Mouse (Mus musculus) forebrain, embryonic 14.5 days (tissue): ENCODE measurements at regions not wholly inside any gene's neighbourhood (a gene's known extent, or its start where the extent isn't known, plus 50 kb on each side); places are given as distances from the start of the nearest gene placed in this dataset.

Source experiments
- ATAC-seq: fragments of 200-750 bp; cut with Nextera tagmentation; 2 replicates; pipeline ENCODE4 v1.8.0; 2017; ENCODE audit warnings: mild to moderate bottlenecking, moderate library complexity
- DNase-seq: peaks from one replicate; pipeline ENCODE4 v3.0.0-alpha.2; 2015; ENCODE audit warnings: low spot score
- H3K27ac ChIP-seq: fragments of 300-500 bp; sonication (generic); 2 replicates; pipeline ENCODE4 v1.5.1; 2014; ENCODE audit warnings: low read depth, mild to moderate bottlenecking, control low read depth, low read length, moderate library complexity
- H3K27me3 ChIP-seq: fragments of 300-500 bp; sonication (generic); replicated peaks from 2 replicates; pipeline ENCODE4 v1.6.1; 2014; ENCODE audit warnings: low read length, control low read depth, mixed read lengths; ENCODE audit not compliant: control insufficient read depth, insufficient read depth
- H3K36me3 ChIP-seq: fragments of 300-500 bp; sonication (generic); 2 replicates; pipeline ENCODE4 v1.6.1; 2014; ENCODE audit warnings: low read length, control low read depth; ENCODE audit not compliant: control insufficient read depth, insufficient read depth
- H3K4me1 ChIP-seq: fragments of 300-500 bp; sonication (generic); 2 replicates; pipeline ENCODE4 v1.6.1; 2014; ENCODE audit warnings: antibody characterized with exemption, low read length, control low read depth; ENCODE audit not compliant: control insufficient read depth, insufficient read depth
- H3K4me2 ChIP-seq: fragments of 300-500 bp; sonication (generic); 2 replicates; pipeline ENCODE4 v1.6.1; 2014; ENCODE audit warnings: mild to moderate bottlenecking, control low read depth, low read length
- H3K4me3 ChIP-seq: fragments of 300-500 bp; sonication (generic); 2 replicates; pipeline ENCODE4 v1.5.1; 2014; ENCODE audit warnings: low read depth, low read length, control low read depth
- H3K9ac ChIP-seq: fragments of 300-500 bp; sonication (generic); 2 replicates; pipeline ENCODE4 v1.6.1; 2014; ENCODE audit warnings: mild to moderate bottlenecking, low read length, control low read depth, moderate library complexity
- H3K9me3 ChIP-seq: fragments of 300-500 bp; sonication (generic); replicated peaks from 2 replicates; pipeline ENCODE4 v1.6.1; 2016; ENCODE audit warnings: low read length, control low read depth, mixed read lengths; ENCODE audit not compliant: control insufficient read depth
- WGBS: fragments of 180-500 bp; shearing (Covaris S2); extraction: QIAGEN DNeasy Blood & Tissue Kit; methylation state at CpG from one replicate; pipeline ENCODE4 v1.1.7; 2014; 5-methylcytosine and 5-hydroxymethylcytosine counted together

GRCm38 (mm10) chr3:100773237-100773636 is 52.0 kb upstream of the Vtcn1 start:
- Histone ChIP-seq H3K4me2 (no peak overlapping the region), H3K4me3 (no peak overlapping the region), H3K36me3 (no peaks in the 10 kb centered on the region), H3K9me3 (no peaks in the 10 kb centered on the region), H3K27me3 (no peaks in the 10 kb centered on the region), H3K27ac (no peak overlapping the region), H3K4me1 (no peaks in the 10 kb centered on the region), H3K9ac (no peak overlapping the region)
- ATAC-seq (no peak), DNase-seq (no peak)
- WGBS: 68% methylated on average over 6 of the region's 6 CpGs

DNA sequence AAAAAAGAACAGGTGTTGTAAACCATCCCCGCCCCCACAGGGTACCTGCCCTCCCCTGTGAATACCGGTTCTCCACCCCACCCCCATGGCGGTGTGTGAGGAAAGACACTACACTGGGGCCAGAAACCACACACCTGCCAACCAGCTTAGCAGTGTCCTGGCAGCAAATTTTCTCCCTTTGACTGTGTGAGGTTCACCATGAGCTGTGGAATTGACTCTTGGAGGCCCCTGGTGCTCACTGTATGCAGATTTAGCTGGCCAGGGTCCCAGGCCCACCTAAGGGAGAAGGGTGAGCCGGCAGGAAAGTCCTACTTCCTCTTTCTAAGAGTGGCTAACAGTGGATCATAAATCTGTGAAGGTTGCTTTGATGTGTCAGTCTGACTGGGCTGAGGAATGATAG is 53.9 kb upstream of the Vtcn1 start:
- Histone ChIP-seq H3K27ac (no peak overlapping the region), H3K4me1 (no peaks in the 10 kb centered on the region), H3K9me3 (no peaks in the 10 kb centered on the region), H3K9ac (no peak overlapping the region), H3K4me3 (no peak overlapping the region), H3K27me3 (no peaks in the 10 kb centered on the region), H3K36me3 (no peaks in the 10 kb centered on the region), H3K4me2 (no peak overlapping the region)
- no peak for DNase-seq
- WGBS: 87% methylated on average over 4 of the region's 4 CpGs
- no peak for ATAC-seq

DNA sequence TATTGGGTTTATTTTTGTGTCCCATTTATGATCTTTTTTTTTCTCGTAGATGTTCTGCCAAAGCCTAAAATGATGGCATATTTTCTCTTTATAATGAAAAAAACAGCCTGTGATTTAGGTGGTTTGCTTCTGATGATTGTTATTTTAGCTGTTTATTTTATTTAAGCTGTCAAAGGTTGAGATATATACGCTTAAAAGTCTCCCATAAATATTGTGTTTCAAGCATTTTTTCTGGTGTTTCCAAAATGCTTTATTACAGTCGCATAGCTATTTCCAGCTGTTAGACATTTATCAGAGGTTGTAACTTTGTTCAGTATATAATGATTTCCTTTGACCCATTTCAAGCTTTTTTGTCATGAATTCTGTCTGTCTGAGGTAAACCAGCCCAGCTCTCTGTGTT is 54.4 kb upstream of the Vtcn1 start:
- Histone ChIP-seq H3K4me1 (no peaks in the 10 kb centered on the region), H3K36me3 (no peaks in the 10 kb centered on the region), H3K9ac (no peak overlapping the region), H3K27ac (no peak overlapping the region), H3K4me3 (no peak overlapping the region), H3K9me3 (no peaks in the 10 kb centered on the region), H3K27me3 (no peaks in the 10 kb centered on the region), H3K4me2 (no peak overlapping the region)
- WGBS: 94% methylated on average over 3 of the region's 3 CpGs
- DNase-seq (no peak), ATAC-seq (no peak)

- DNase-seq (no peak), ATAC-seq (no peak)
- Histone ChIP-seq H3K9ac (no peak overlapping the region), H3K9me3 (no peaks in the 10 kb centered on the region), H3K27me3 (no peaks in the 10 kb centered on the region), H3K4me2 (no peak overlapping the region), H3K4me3 (no peak overlapping the region), H3K36me3 (no peaks in the 10 kb centered on the region), H3K27ac (no peak overlapping the region), H3K4me1 (no peaks in the 10 kb centered on the region)
- 89% methylated on average over 4 of the region's 4 CpGs for WGBS
These were observed 56.1 kb upstream of the Vtcn1 start for GRCm38 (mm10) chr3:100769146-100769545.

- peak; percentile 69 for ATAC-seq
- H3K27ac ChIP-seq: no peak overlapping the region; the same call in 1 of the 2 replicates
- H3K27me3 ChIP-seq: no peaks in the 10 kb centered on the region
- 34% methylated on average over 15 of the region's 15 CpGs for WGBS
- H3K36me3 ChIP-seq: no peaks in the 10 kb centered on the region
- no peak overlapping the region for H3K4me3 ChIP-seq
- peak overlapping the region; percentile 32 for H3K4me2 ChIP-seq
- H3K9ac ChIP-seq: peak overlapping the region; percentile 32; the same call in 1 of the 2 replicates
- DNase-seq: peak; percentile 73
- no peaks in the 10 kb centered on the region for H3K9me3 ChIP-seq
- no peaks in the 10 kb centered on the region for H3K4me1 ChIP-seq
These were observed 57.1 kb upstream of the Vtcn1 start for GRCm38 (mm10) chr3:100768170-100768624.

GRCm38 (mm10) chr3:100765323-100765722 is 59.9 kb upstream of the Vtcn1 start:
- no peak for DNase-seq
- Histone ChIP-seq H3K27me3 (no peaks in the 10 kb centered on the region), H3K4me1 (no peaks in the 10 kb centered on the region), H3K4me2 (no peak overlapping the region), H3K9me3 (no peaks in the 10 kb centered on the region), H3K9ac (no peak overlapping the region), H3K4me3 (no peak overlapping the region), H3K27ac (no peak overlapping the region), H3K36me3 (no peaks in the 10 kb centered on the region)
- WGBS: 86% methylated on average over 7 of the region's 7 CpGs
- no peak for ATAC-seq

GRCm38 (mm10) chr3:100762895-100763294 is 62.4 kb upstream of the Vtcn1 start:
- Histone ChIP-seq H3K9ac (no peak overlapping the region), H3K4me1 (no peaks in the 10 kb centered on the region), H3K27me3 (no peaks in the 10 kb centered on the region), H3K4me2 (no peak overlapping the region), H3K9me3 (no peaks in the 10 kb centered on the region), H3K4me3 (no peak overlapping the region), H3K36me3 (no peaks in the 10 kb centered on the region), H3K27ac (no peak overlapping the region)
- no peak for DNase-seq
- ATAC-seq: no peak

DNA sequence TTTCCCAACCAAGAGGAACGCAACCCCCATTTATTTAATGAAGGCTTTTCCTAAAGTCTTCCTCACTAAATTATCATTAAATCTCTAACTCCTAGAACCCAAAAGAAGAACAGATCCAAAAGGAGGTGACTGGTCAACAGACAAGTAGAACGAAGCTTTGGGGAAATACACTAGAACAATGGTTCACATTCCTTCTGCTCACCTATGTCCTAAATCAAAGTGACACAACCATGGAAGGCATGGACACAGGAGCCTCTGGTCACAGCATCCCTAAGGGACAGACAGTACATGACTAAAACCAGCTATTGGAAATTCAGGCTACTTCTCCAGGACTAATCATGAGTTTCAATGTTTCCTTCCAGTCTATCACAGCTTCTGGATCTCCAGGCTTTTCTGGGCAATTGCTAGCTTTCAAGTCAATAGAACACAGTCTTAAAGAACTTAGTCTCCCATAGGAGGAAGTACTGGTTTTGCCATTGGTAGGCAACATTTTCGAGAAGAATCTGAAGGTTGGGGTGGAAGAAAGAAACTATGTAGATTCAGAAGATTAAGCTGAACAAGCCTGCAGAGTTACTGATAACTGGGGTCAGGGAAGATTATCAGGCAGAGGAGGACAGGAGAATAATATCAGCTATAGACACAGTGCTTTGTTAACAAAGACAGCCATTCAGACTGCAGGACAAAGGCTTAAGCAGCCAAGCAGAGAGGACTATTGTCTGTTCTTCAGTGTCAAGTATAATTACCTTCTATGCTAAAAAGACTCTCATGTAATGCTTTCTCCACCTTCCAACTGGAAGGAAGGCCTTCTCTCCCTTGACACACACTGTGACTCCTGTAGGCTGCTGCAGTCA is 65.9 kb upstream of the Vtcn1 start:
- Histone ChIP-seq H3K27ac (no peak overlapping the region), H3K4me2 (no peak overlapping the region), H3K4me1 (no peaks in the 10 kb centered on the region), H3K9me3 (no peaks in the 10 kb centered on the region), H3K36me3 (no peaks in the 10 kb centered on the region), H3K4me3 (no peak overlapping the region), H3K9ac (no peak overlapping the region), H3K27me3 (no peaks in the 10 kb centered on the region)
- ATAC-seq (no peak), DNase-seq (no peak)
- WGBS: 67% methylated on average over 3 of the region's 3 CpGs

DNA sequence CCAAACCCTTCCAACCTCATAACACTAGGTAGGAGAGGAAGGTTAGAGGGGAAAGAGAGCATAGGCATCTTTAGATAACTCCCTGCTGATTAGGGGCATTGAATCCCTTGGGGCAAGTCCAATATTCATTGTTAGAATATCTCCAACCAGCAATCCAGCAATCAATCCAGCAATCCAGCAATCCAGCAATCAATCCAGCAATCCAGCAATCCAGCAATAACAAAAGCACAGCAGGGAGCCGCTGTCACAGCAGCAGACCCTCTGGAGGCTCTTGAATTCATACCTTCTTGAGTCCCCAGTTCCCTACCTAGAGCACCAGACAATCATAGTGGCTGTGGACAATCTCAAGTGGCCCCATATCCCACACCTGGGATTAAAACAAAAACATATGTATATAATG is 69.4 kb upstream of the Man1a2 start:
- DNase-seq (no peak), ATAC-seq (no peak)
- no peak overlapping the region for H3K4me2 ChIP-seq
- H3K9me3 ChIP-seq: no peaks in the 10 kb centered on the region
- H3K9ac ChIP-seq: no peak overlapping the region
- H3K27ac ChIP-seq: no peak overlapping the region
- H3K4me1 ChIP-seq: no peaks in the 10 kb centered on the region
- no peaks in the 10 kb centered on the region for H3K36me3 ChIP-seq
- 81% methylated on average over 1 of the region's 1 CpGs for WGBS
- no peak overlapping the region for H3K4me3 ChIP-seq
- no peaks in the 10 kb centered on the region for H3K27me3 ChIP-seq
